Mouse (Mus musculus) myocyte (in vitro differentiated cells): ENCODE results near the gene BC052040. TPM values are rescaled to one million over a fixed set of nuclear protein-coding genes. Genes with fewer than 3 reads are reported as not detected.

Experiments
- H3K27me3 ChIP-seq: one replicate; pipeline ENCODE4 v1.6.1; 2011; ENCODE audit not compliant: control insufficient read depth, insufficient read depth, insufficient read length
- H3K36me3 ChIP-seq: one replicate; pipeline ENCODE4 v1.6.1; 2011; ENCODE audit not compliant: control insufficient read depth, insufficient read depth
- H3K4me2 ChIP-seq: one replicate; pipeline ENCODE4 v1.6.1; 2011; ENCODE audit warnings: low read depth, control low read depth
- H3K4me3 ChIP-seq: one replicate; pipeline ENCODE4 v1.5.1; 2011; ENCODE audit warnings: mild to moderate bottlenecking, control low read depth, moderate library complexity
- H3K79me2 ChIP-seq: one replicate; pipeline ENCODE4 v1.6.1; 2011; ENCODE audit not compliant: control insufficient read depth, insufficient read depth
- H3ac ChIP-seq: one replicate; pipeline ENCODE4 v1.6.1; 2011; ENCODE audit not compliant: control insufficient read depth, insufficient read length
- CEBPB ChIP-seq: IDR thresholded peaks from 2 replicates; pipeline ENCODE4 v1.6.1; 2011; ENCODE audit warnings: mild to moderate bottlenecking, moderate library complexity; ENCODE audit not compliant: poor library complexity, insufficient read depth, severe bottlenecking
- E2F4 ChIP-seq: IDR thresholded peaks from one replicate; pipeline ENCODE4 v1.6.1; 2011; ENCODE audit warnings: mild to moderate bottlenecking, control low read depth, moderate library complexity; ENCODE audit not compliant: insufficient read depth
- MAX ChIP-seq: IDR thresholded peaks from one replicate; pipeline ENCODE4 v1.6.1; 2011; ENCODE audit warnings: low read depth, mild to moderate bottlenecking, control low read depth
- MYOD1 ChIP-seq, 3 experiments: IDR thresholded peaks; one replicate each; pipeline ENCODE4 v1.6.1; 2011; ENCODE audit warnings: control low read depth in 2 of 3, low read depth in 2 of 3, mild to moderate bottlenecking in 2 of 3, moderate library complexity in 1 of 3; ENCODE audit not compliant: insufficient read length in 2 of 3, control insufficient read depth in 1 of 3
- MYOG ChIP-seq, 3 experiments: IDR thresholded peaks; one replicate each; pipeline ENCODE4 v1.6.1; 2011; ENCODE audit warnings: control low read depth in 2 of 3, low read depth in 2 of 3, mild to moderate bottlenecking in 2 of 3; ENCODE audit not compliant: insufficient read length in 2 of 3, control insufficient read depth in 1 of 3, insufficient read depth in 1 of 3
- POLR2A ChIP-seq: IDR thresholded peaks from one replicate; pipeline ENCODE4 v1.6.1; 2011; ENCODE audit warnings: low read depth, mild to moderate bottlenecking, control low read depth, moderate library complexity; ENCODE audit not compliant: insufficient read length
- POLR2AphosphoS2 ChIP-seq: IDR thresholded peaks from one replicate; pipeline ENCODE4 v1.6.1; 2011; ENCODE audit warnings: low read depth, control low read depth; ENCODE audit not compliant: insufficient read length
- REST ChIP-seq: IDR thresholded peaks from one replicate; pipeline ENCODE4 v1.6.1; 2011; ENCODE audit warnings: mild to moderate bottlenecking, control low read depth, moderate library complexity; ENCODE audit not compliant: insufficient read depth, insufficient read length
- SRF ChIP-seq: IDR thresholded peaks from one replicate; pipeline ENCODE4 v1.6.1; 2011; ENCODE audit warnings: low read depth; ENCODE audit not compliant: control insufficient read depth, insufficient read length
- TCF12 ChIP-seq: IDR thresholded peaks from one replicate; pipeline ENCODE4 v1.6.1; 2011; ENCODE audit warnings: mild to moderate bottlenecking, control low read depth; ENCODE audit not compliant: poor library complexity, insufficient read depth, severe bottlenecking
- TCF3 ChIP-seq: IDR thresholded peaks from one replicate; pipeline ENCODE4 v1.6.1; 2011; ENCODE audit warnings: low read depth, control low read depth; ENCODE audit not compliant: insufficient read length
- USF1 ChIP-seq: IDR thresholded peaks from one replicate; pipeline ENCODE4 v1.6.1; 2011; ENCODE audit warnings: low read depth, mild to moderate bottlenecking, control low read depth, moderate library complexity
- polyA plus RNA-seq: library from polyadenylated mRNA; unstranded; fragments of >200 nt; fragmentation: generic; extraction: Trizol; gene quantifications from one replicate; pipeline ENCODE4 v1.2.1, GENCODE M21; 2012; ENCODE audit warnings: missing spikeins

Gene BC052040
- polyA plus RNA-seq, 1 experiment = 4.9 TPM

- H3K36me3 ChIP-seq = no peaks in the 10 kb centered on the region
- no peak overlapping the region for H3ac ChIP-seq
- TF ChIP-seq USF1 = no peak
- no peak for TF ChIP-seq POLR2AphosphoS2
- no peak for TF ChIP-seq POLR2A
- TF ChIP-seq MAX = no peak
- TF ChIP-seq TCF12 = no peak
- TF ChIP-seq TCF3 = no peak
- no peak for TF ChIP-seq CEBPB
- TF ChIP-seq SRF = no peak
- no peak for TF ChIP-seq REST
- TF ChIP-seq MYOG (IDR thresholded peaks at IDR 0.05; ENCODE audit: control insufficient read depth in 1 of 3, insufficient read depth in 1 of 3, insufficient read length in 2 of 3, low read depth in 2 of 3) = no peak
- TF ChIP-seq E2F4 = no peak
- TF ChIP-seq MYOD1 (IDR thresholded peaks at IDR 0.05; ENCODE audit: control insufficient read depth in 1 of 3, insufficient read length in 2 of 3, low read depth in 2 of 3) = no peak
- H3K4me2 ChIP-seq = no peak overlapping the region
- H3K79me2 ChIP-seq = peaks cover 7% of the 10 kb centered on the region
- H3K4me3 ChIP-seq = no peak overlapping the region
- H3K27me3 ChIP-seq = no peaks in the 10 kb centered on the region
Measured at GRCm38 (mm10) chr2:115598266-115598665, 16.8 kb downstream of the BC052040 start.

GRCm38 (mm10) chr2:115600724-115601123 lies 19.2 kb downstream of the BC052040 start:
- Histone ChIP-seq H3K4me2 (no peak overlapping the region), H3K36me3 (no peaks in the 10 kb centered on the region), H3K4me3 (no peak overlapping the region), H3K79me2 (no peaks in the 10 kb centered on the region), H3K27me3 (no peaks in the 10 kb centered on the region), H3ac (no peak overlapping the region)
- no peak for TF ChIP-seq TCF3
- TF ChIP-seq MYOG (IDR thresholded peaks at IDR 0.05; ENCODE audit: control insufficient read depth in 1 of 3, insufficient read depth in 1 of 3, insufficient read length in 2 of 3, low read depth in 2 of 3) = no peak
- no peak for TF ChIP-seq POLR2A
- no peak for TF ChIP-seq MAX
- TF ChIP-seq CEBPB = no peak
- TF ChIP-seq USF1 = no peak
- no peak for TF ChIP-seq SRF
- TF ChIP-seq REST = no peak
- TF ChIP-seq MYOD1 (IDR thresholded peaks at IDR 0.05; ENCODE audit: control insufficient read depth in 1 of 3, insufficient read length in 2 of 3, low read depth in 2 of 3) = no peak
- TF ChIP-seq E2F4 = no peak
- no peak for TF ChIP-seq POLR2AphosphoS2
- TF ChIP-seq TCF12 = no peak

GRCm38 (mm10) chr2:115601280-115601679 lies 19.8 kb downstream of the BC052040 start:
- H3K27me3 ChIP-seq = no peaks in the 10 kb centered on the region
- H3K36me3 ChIP-seq = no peaks in the 10 kb centered on the region
- H3K4me2 ChIP-seq = no peak overlapping the region
- H3K79me2 ChIP-seq = no peaks in the 10 kb centered on the region
- TF ChIP-seq MAX (no peak), POLR2AphosphoS2 (no peak), MYOG (IDR thresholded peaks at IDR 0.05; ENCODE audit: control insufficient read depth in 1 of 3, insufficient read depth in 1 of 3, insufficient read length in 2 of 3, low read depth in 2 of 3) (no peak), MYOD1 (IDR thresholded peaks at IDR 0.05; ENCODE audit: control insufficient read depth in 1 of 3, insufficient read length in 2 of 3, low read depth in 2 of 3) (no peak), USF1 (no peak), POLR2A (no peak)
- H3K4me3 ChIP-seq = no peak overlapping the region
- H3ac ChIP-seq = no peak overlapping the region

GRCm38 (mm10) chr2:115602116-115602515 lies 20.6 kb downstream of the BC052040 start:
- TF ChIP-seq MYOD1 (IDR thresholded peaks at IDR 0.05; ENCODE audit: control insufficient read depth in 1 of 3, insufficient read length in 2 of 3, low read depth in 2 of 3) = no peak
- TF ChIP-seq POLR2A = no peak
- no peak for TF ChIP-seq E2F4
- no peak for TF ChIP-seq SRF
- no peak for TF ChIP-seq POLR2AphosphoS2
- TF ChIP-seq TCF12 = no peak
- TF ChIP-seq CEBPB = no peak
- TF ChIP-seq MAX = no peak
- TF ChIP-seq USF1 = no peak
- no peak for TF ChIP-seq REST
- TF ChIP-seq MYOG (IDR thresholded peaks at IDR 0.05; ENCODE audit: control insufficient read depth in 1 of 3, insufficient read depth in 1 of 3, insufficient read length in 2 of 3, low read depth in 2 of 3) = no peak
- no peak for TF ChIP-seq TCF3
- Histone ChIP-seq H3ac (no peak overlapping the region), H3K4me3 (no peak overlapping the region), H3K27me3 (no peaks in the 10 kb centered on the region), H3K36me3 (no peaks in the 10 kb centered on the region), H3K4me2 (no peak overlapping the region), H3K79me2 (no peaks in the 10 kb centered on the region)

- TF ChIP-seq POLR2A = no peak
- TF ChIP-seq MYOD1 (IDR thresholded peaks at IDR 0.05; ENCODE audit: control insufficient read depth in 1 of 3, insufficient read length in 2 of 3, low read depth in 2 of 3) = no peak
- TF ChIP-seq TCF3 = no peak
- TF ChIP-seq E2F4 = no peak
- no peak for TF ChIP-seq TCF12
- TF ChIP-seq SRF = no peak
- no peak for TF ChIP-seq POLR2AphosphoS2
- no peak for TF ChIP-seq CEBPB
- no peak for TF ChIP-seq MAX
- TF ChIP-seq MYOG (IDR thresholded peaks at IDR 0.05; ENCODE audit: control insufficient read depth in 1 of 3, insufficient read depth in 1 of 3, insufficient read length in 2 of 3, low read depth in 2 of 3) = no peak
- TF ChIP-seq USF1 = no peak
- no peak for TF ChIP-seq REST
- Histone ChIP-seq H3K36me3 (no peaks in the 10 kb centered on the region), H3K79me2 (no peaks in the 10 kb centered on the region), H3K4me3 (no peak overlapping the region), H3ac (no peak overlapping the region), H3K4me2 (no peak overlapping the region), H3K27me3 (no peaks in the 10 kb centered on the region)
Measured at GRCm38 (mm10) chr2:115604132-115604531, 22.6 kb downstream of the BC052040 start.
